Mouse (Mus musculus) layer of hippocampus, adult 2 months (tissue): ENCODE data around the gene Unc13a. TPM values are rescaled to one million over a fixed set of nuclear protein-coding genes. Genes with fewer than 3 reads are reported as not detected.

Experiments
- DNase-seq, 2 experiments: peaks; one replicate each; pipeline ENCODE4 v3.0.0; 2022; ENCODE audit warnings: low spot score in 2 of 2
- H3K27ac ChIP-seq: fragments of 200-600 bp; 2 replicates; pipeline ENCODE4 v1.8.1; 2022
- H3K4me3 ChIP-seq: fragments of 200-600 bp; 2 replicates; pipeline ENCODE4 v1.8.1; 2022; ENCODE audit warnings: mild to moderate bottlenecking
- CTCF ChIP-seq: fragments of 200-600 bp; conservative IDR thresholded peaks from 2 replicates; pipeline ENCODE4 v1.8.1; 2022; ENCODE audit warnings: antibody characterized with exemption, mild to moderate bottlenecking, moderate library complexity
- total RNA-seq, 2 experiments: library from RNA; stranded (reverse); gene quantifications; 2 replicates each; pipeline ENCODE4 v1.2.3; 2021

Gene Unc13a
- total RNA-seq, 2 experiments from 2014 or later, result 263 to 264 TPM

GRCm38 (mm10) chr8:71595862-71596261, 75.7 kb downstream of the Unc13a start:
- no peak overlapping the region; the same call in 1 of the 2 replicates for H3K27ac ChIP-seq
- peak overlapping the region; percentile 35; the same call in 1 of the 2 replicates for H3K4me3 ChIP-seq
- peak; percentile 86 to 91 for DNase-seq
- peak; percentile 100 for TF ChIP-seq CTCF

GRCm38 (mm10) chr8:71594324-71594722, 77.2 kb downstream of the Unc13a start:
- H3K27ac ChIP-seq, result no peak overlapping the region
- no peak overlapping the region for H3K4me3 ChIP-seq
- no peak for TF ChIP-seq CTCF
- DNase-seq, result no peak

GRCm38 (mm10) chr8:71593556-71594323, 77.8 kb downstream of the Unc13a start:
- no peak for DNase-seq
- no peak overlapping the region for H3K27ac ChIP-seq
- TF ChIP-seq CTCF, result no peak

GRCm38 (mm10) chr8:71592374-71593170, 79.0 kb downstream of the Unc13a start:
- peak overlapping the region; percentile 79 for H3K4me3 ChIP-seq
- peak; percentile 85 to 87 for DNase-seq
- no peak; the same call in 1 of the 2 replicates for TF ChIP-seq CTCF
- peak overlapping the region; percentile 99 for H3K27ac ChIP-seq

More at GRCm38 (mm10) chr8:71593556-71594323, 77.8 kb downstream of the Unc13a start:
- H3K4me3 ChIP-seq, result no peak overlapping the region

GRCm38 (mm10) chr8:71591471-71592373, 79.8 kb downstream of the Unc13a start, which contains the start of gene Pgls:
Gene Pgls, plus strand, starts transcription at chr8:71592176.
- Histone ChIP-seq H3K27ac (peak within 1 kb of the TSS; percentile 99), H3K4me3 (peak within 1 kb of the TSS; percentile 79)
- TF ChIP-seq CTCF, result no peak; the same call in 1 of the 2 replicates
- peak; percentile 95 for DNase-seq

- Histone ChIP-seq H3K4me3 (peak overlapping the region; percentile 79), H3K27ac (peak overlapping the region; percentile 99)
- TF ChIP-seq CTCF, result no peak
- no peak for DNase-seq
Measured at GRCm38 (mm10) chr8:71591017-71591416, 80.5 kb downstream of the Unc13a start.

- no peak overlapping the region for H3K4me3 ChIP-seq
- no peak for TF ChIP-seq CTCF
Measured at GRCm38 (mm10) chr8:71588762-71589161, 82.8 kb downstream of the Unc13a start.

GRCm38 (mm10) chr8:71586891-71587290, 84.7 kb downstream of the Unc13a start:
- TF ChIP-seq CTCF, result peak; percentile 82
- H3K4me3 ChIP-seq, result no peak overlapping the region
- H3K27ac ChIP-seq, result no peak overlapping the region
- peak in 1 of 2 experiments; percentile 56 for DNase-seq

More at GRCm38 (mm10) chr8:71588762-71589161, 82.8 kb downstream of the Unc13a start:
- no peak overlapping the region for H3K27ac ChIP-seq
- no peak for DNase-seq

GRCm38 (mm10) chr8:71580201-71580600, 91.4 kb downstream of the Unc13a start:
- no peak for TF ChIP-seq CTCF
- no peak overlapping the region for H3K4me3 ChIP-seq
- DNase-seq, result no peak
- no peak overlapping the region for H3K27ac ChIP-seq

GRCm38 (mm10) chr8:71579476-71579875, 92.1 kb downstream of the Unc13a start:
- peak overlapping the region; percentile 59; the same call in 1 of the 2 replicates for H3K27ac ChIP-seq
- no peak for TF ChIP-seq CTCF
- DNase-seq, result no peak
- no peak overlapping the region for H3K4me3 ChIP-seq

GRCm38 (mm10) chr8:71579009-71579408, 92.5 kb downstream of the Unc13a start:
- peak overlapping the region; percentile 59; the same call in 1 of the 2 replicates for H3K27ac ChIP-seq
- no peak overlapping the region for H3K4me3 ChIP-seq
- no peak for DNase-seq
- TF ChIP-seq CTCF, result no peak

- DNase-seq, result peak in 1 of 2 experiments; percentile 38
- no peak for TF ChIP-seq CTCF
- Histone ChIP-seq H3K4me3 (no peak overlapping the region), H3K27ac (peak overlapping the region; percentile 54)
Measured at GRCm38 (mm10) chr8:71577856-71578387, 93.6 kb downstream of the Unc13a start.
